Mouse (Mus musculus) CH12.LX (cell line): ENCODE results near the gene Pam. TPM values are rescaled to one million over a fixed set of nuclear protein-coding genes. Genes with fewer than 3 reads are reported as not detected.

Experiments
- DNase-seq: peaks from one replicate; pipeline ENCODE4 v3.0.0-alpha.2; 2013; ENCODE audit errors: extremely low read depth
- H3K27ac ChIP-seq: 2 replicates; pipeline ENCODE4 v1.5.1; 2012; ENCODE audit warnings: low read depth, mild to moderate bottlenecking, control low read depth, moderate library complexity; ENCODE audit not compliant: insufficient read depth
- H3K27me3 ChIP-seq: replicated peaks from 2 replicates; pipeline ENCODE3; 2012; ENCODE audit warnings: inconsistent platforms
- H3K36me3 ChIP-seq, 2 experiments: replicated peaks in 1 of 2; 2 replicates each; pipeline versions ENCODE3 to v1.6.1; 2012; ENCODE audit warnings: inconsistent platforms in 1 of 2, low read length in 1 of 2, mild to moderate bottlenecking in 1 of 2, mixed read lengths in 1 of 2, moderate library complexity in 1 of 2; ENCODE audit not compliant: control insufficient read depth in 1 of 2, insufficient read depth in 1 of 2
- H3K4me1 ChIP-seq, 2 experiments: 2 replicates each; pipeline ENCODE4 v1.6.1; 2012; ENCODE audit warnings: inconsistent platforms in 1 of 2, moderate library complexity in 1 of 2; ENCODE audit not compliant: insufficient read depth in 2 of 2, control insufficient read depth in 1 of 2
- H3K4me2 ChIP-seq: 2 replicates; pipeline ENCODE4 v1.6.1; 2012; ENCODE audit warnings: low read depth, mild to moderate bottlenecking, control low read depth; ENCODE audit not compliant: poor library complexity, insufficient read depth, severe bottlenecking
- H3K4me3 ChIP-seq, 3 experiments: fragments of 150-350 bp in 1 of 3; sonication (generic) in 1 of 3; replicated peaks in 1 of 3; 2 replicates each; pipeline versions ENCODE3 to v1.5.1; 2011 to 2012; ENCODE audit warnings: low read depth in 2 of 3, low read length in 2 of 3, mild to moderate bottlenecking in 2 of 3, moderate library complexity in 2 of 3, control low read depth in 1 of 3, improper control_type of control experiment in 1 of 3, inconsistent platforms in 1 of 3, mixed read lengths in 1 of 3; ENCODE audit not compliant: poor library complexity in 1 of 3
- H3K79me2 ChIP-seq: replicated peaks from 2 replicates; pipeline ENCODE4 v1.6.1; 2012; ENCODE audit warnings: mild to moderate bottlenecking, moderate library complexity; ENCODE audit not compliant: control insufficient read depth, poor library complexity, insufficient read depth, severe bottlenecking; ENCODE audit errors: extremely low read depth
- H3K9ac ChIP-seq: 2 replicates; pipeline ENCODE4 v1.6.1; 2012; ENCODE audit warnings: low read depth, mild to moderate bottlenecking, control low read depth, moderate library complexity; ENCODE audit not compliant: insufficient read depth
- H3K9me3 ChIP-seq: replicated peaks from 2 replicates; pipeline ENCODE3; 2012; ENCODE audit warnings: low read length, inconsistent platforms, mixed read lengths
- CHD1 ChIP-seq: IDR thresholded peaks from 2 replicates; pipeline ENCODE4 v1.6.1; 2012; ENCODE audit warnings: low read depth, low read length, improper control_type of control experiment, inconsistent platforms
- CHD2 ChIP-seq: IDR thresholded peaks from 2 replicates; pipeline ENCODE4 v1.6.1; 2011; ENCODE audit warnings: low read length, improper control_type of control experiment
- JUN ChIP-seq: IDR thresholded peaks from 2 replicates; pipeline ENCODE4 v1.6.1; 2011; ENCODE audit warnings: low read depth, mild to moderate bottlenecking, low read length, improper control_type of control experiment, moderate library complexity; ENCODE audit not compliant: insufficient read depth
- KAT2A ChIP-seq: IDR thresholded peaks from 2 replicates; pipeline ENCODE4 v1.6.1; 2012; ENCODE audit warnings: low read length, improper control_type of control experiment, inconsistent platforms; ENCODE audit not compliant: insufficient replicate concordance
- MAX ChIP-seq: IDR thresholded peaks from 2 replicates; pipeline ENCODE4 v1.6.1; 2011; ENCODE audit warnings: low read length, improper control_type of control experiment
- MEF2A ChIP-seq: IDR thresholded peaks from 2 replicates; pipeline ENCODE4 v1.6.1; 2014; ENCODE audit warnings: low read depth, mild to moderate bottlenecking, inconsistent platforms, low read length, improper control_type of control experiment, borderline replicate concordance
- MYC ChIP-seq: IDR thresholded peaks from 2 replicates; pipeline ENCODE4 v1.6.1; 2011; ENCODE audit warnings: low read depth, mild to moderate bottlenecking, improper control_type of control experiment, low read length
- NELFE ChIP-seq: IDR thresholded peaks from 2 replicates; pipeline ENCODE4 v1.6.1; 2011; ENCODE audit warnings: low read depth, low read length, improper control_type of control experiment
- NRF1 ChIP-seq: IDR thresholded peaks from 2 replicates; pipeline ENCODE4 v1.6.1; 2014; ENCODE audit warnings: low read depth, mild to moderate bottlenecking, inconsistent platforms, low read length, improper control_type of control experiment, moderate library complexity
- POLR2AphosphoS2 ChIP-seq: IDR thresholded peaks from 2 replicates; pipeline ENCODE4 v1.6.1; 2011; ENCODE audit warnings: low read depth, low read length, improper control_type of control experiment
- RCOR1 ChIP-seq: conservative IDR thresholded peaks from 2 replicates; pipeline ENCODE4 v1.6.1; 2012; ENCODE audit warnings: low read depth, mild to moderate bottlenecking, inconsistent platforms, low read length, improper control_type of control experiment
- TBP ChIP-seq: conservative IDR thresholded peaks from 2 replicates; pipeline ENCODE4 v1.6.1; 2011; ENCODE audit warnings: low read depth, low read length, improper control_type of control experiment
- TCF12 ChIP-seq: IDR thresholded peaks from 2 replicates; pipeline ENCODE4 v1.6.1; 2014; ENCODE audit warnings: low read depth, mild to moderate bottlenecking, inconsistent platforms, low read length, improper control_type of control experiment
- UBTF ChIP-seq: IDR thresholded peaks from 2 replicates; pipeline ENCODE4 v1.6.1; 2012; ENCODE audit warnings: low read depth, mild to moderate bottlenecking, inconsistent platforms, low read length, improper control_type of control experiment, moderate library complexity
- ZC3H11A ChIP-seq: IDR thresholded peaks from 2 replicates; pipeline ENCODE4 v1.6.1; 2012; ENCODE audit warnings: low read depth, mild to moderate bottlenecking, inconsistent platforms, low read length, improper control_type of control experiment
- ZNF384 ChIP-seq: IDR thresholded peaks from 2 replicates; pipeline ENCODE4 v1.6.1; 2012; ENCODE audit warnings: low read depth, low read length, improper control_type of control experiment, inconsistent platforms
- dilution Hi-C: fragments of 300-500 bp; cut with MboI; formaldehyde crosslinking; loops from 2 replicates; pipeline ENCODE4 v1.14.3; 2020; ENCODE audit warnings: low sequenced_read_pairs; ENCODE audit not compliant: extremely low pct_unique_long_range_greater_than_20kb, extremely low pct_ligation_motif_present
- in situ Hi-C: fragments of 300-500 bp; cut with MboI; formaldehyde crosslinking; loops from 3 replicates; pipeline ENCODE4 v1.14.3; 2019; ENCODE audit warnings: low sequenced_read_pairs, low pct_ligation_motif_present, low pct_unique_long_range_greater_than_20kb, mixed read lengths
- polyA plus RNA-seq: library from polyadenylated mRNA; unstranded; fragments of >175 nt; gene quantifications from 2 replicates; pipeline ENCODE4 v1.2.1, GENCODE M21; 2012; ENCODE audit warnings: low read depth; ENCODE audit not compliant: insufficient read length
- total RNA-seq, 2 experiments: library from RNA; depleted of rRNA; stranded (reverse); fragments of 300-350 nt in 1 of 2; fragments of >200 nt in 1 of 2; gene quantifications; 2 replicates each; pipeline ENCODE4 v1.2.3; 2012 to 2014

The Pam gene
- total and polyA plus RNA-seq, 3 experiments: 0.24 TPM; not detected in 2

GRCm38 (mm10) chr1:98035736-98036135, 59.7 kb downstream of the Pam start:
- DNase-seq: no peak
- TF ChIP-seq TBP: no peak
- no peak for TF ChIP-seq MAX
- TF ChIP-seq NRF1: no peak
- TF ChIP-seq ZNF384: no peak
- no peaks in the 10 kb centered on the region for H3K4me1 ChIP-seq
- in situ Hi-C loops (no loop called here), dilution Hi-C loops (no loop called here)
- H3K4me2 ChIP-seq: no peak overlapping the region
- H3K36me3 ChIP-seq: no peaks in the 10 kb centered on the region
- peaks cover 42% of the 10 kb centered on the region for H3K9me3 ChIP-seq
- no peak overlapping the region for H3K9ac ChIP-seq
- no peaks in the 10 kb centered on the region for H3K27me3 ChIP-seq
- H3K79me2 ChIP-seq: no peaks in the 10 kb centered on the region
- H3K4me3 ChIP-seq: no peak overlapping the region
- H3K27ac ChIP-seq: no peak overlapping the region

- dilution Hi-C loops: no loop called here
- Histone ChIP-seq H3K36me3 (no peaks in the 10 kb centered on the region), H3K9me3 (peaks cover 42% of the 10 kb centered on the region), H3K9ac (no peak overlapping the region), H3K4me1 (no peaks in the 10 kb centered on the region), H3K27me3 (no peaks in the 10 kb centered on the region), H3K27ac (no peak overlapping the region), H3K79me2 (no peaks in the 10 kb centered on the region), H3K4me3 (no peak overlapping the region), H3K4me2 (no peak overlapping the region)
- in situ Hi-C loops: no loop called here
- DNase-seq: no peak
- TF ChIP-seq UBTF (no peak), TCF12 (no peak), MYC (no peak)
Measured at GRCm38 (mm10) chr1:98031802-98032201, 63.6 kb downstream of the Pam start.

GRCm38 (mm10) chr1:98029025-98029424, 66.4 kb downstream of the Pam start:
- H3K36me3 ChIP-seq: no peaks in the 10 kb centered on the region
- TF ChIP-seq ZC3H11A (no peak), MAX (no peak), CHD1 (no peak), CHD2 (no peak), MEF2A (no peak), POLR2AphosphoS2 (no peak), KAT2A (no peak), NELFE (no peak), RCOR1 (no peak), JUN (no peak)
- TF ChIP-seq, all 38 proteins: peak for 0
- Histone ChIP-seq H3K4me3 (no peak overlapping the region), H3K4me1 (no peaks in the 10 kb centered on the region), H3K9ac (no peak overlapping the region), H3K27me3 (no peaks in the 10 kb centered on the region), H3K27ac (no peak overlapping the region), H3K4me2 (no peak overlapping the region), H3K79me2 (no peaks in the 10 kb centered on the region), H3K9me3 (peaks cover 41% of the 10 kb centered on the region)
- no peak for DNase-seq
- dilution Hi-C loops (no loop called here), in situ Hi-C loops (no loop called here)
